Mouse (Mus musculus): Measurements from ENCODE around the gene Ubox5. TPM values are rescaled to one million over a fixed set of nuclear protein-coding genes. Genes with fewer than 3 reads are reported as not detected.
"Not testable (repeated sequence)": the region's sequence is repeated elsewhere in the genome, so short reads cannot be mapped to it uniquely, and the experiment has no call there.

The Ubox5 gene
- polyA plus RNA-seq, 1 experiment from 2014 or later: 13.4 TPM

- not testable (repeated sequence) for H3K27me3 ChIP-seq; H3K9me3 ChIP-seq; H3K27ac ChIP-seq; ATAC-seq; H3K9ac ChIP-seq (replicated peaks); H3K4me2 ChIP-seq (replicated peaks); H3K4me3 ChIP-seq (replicated peaks); H3K4me1 ChIP-seq (replicated peaks)
- peaks cover 39% of the 10 kb centered on the region for H3K36me3 ChIP-seq
- 87% methylated on average over 6 of the region's 6 CpGs for WGBS
These were observed 19.2 kb upstream of the Ubox5 start for GRCm38 (mm10) chr2:130649028-130649427.

- no peak for ATAC-seq
- Histone ChIP-seq H3K9ac (replicated peaks) (no peak overlapping the region), H3K27ac (no peak overlapping the region), H3K27me3 (peaks cover 12% of the 10 kb centered on the region), H3K4me2 (replicated peaks) (no peak overlapping the region), H3K4me3 (replicated peaks) (no peak overlapping the region), H3K9me3 (no peaks in the 10 kb centered on the region), H3K36me3 (peaks cover 10% of the 10 kb centered on the region), H3K4me1 (replicated peaks) (peaks cover 15% of the 10 kb centered on the region)
- 87% methylated on average over 4 of the region's 4 CpGs for WGBS
These were observed 15.4 kb upstream of the Ubox5 start for GRCm38 (mm10) chr2:130645198-130645597.

GRCm38 (mm10) chr2:130642684-130643369 lies 13.0 kb upstream of the Ubox5 start, which contains the start of gene Lzts3:
Gene Lzts3 (minus strand): TSS chr2:130642803.
- Histone ChIP-seq H3K27me3 (peaks cover 27% of the 10 kb centered on the region), H3K9ac (replicated peaks) (peak within 1 kb of the TSS; percentile 83), H3K4me1 (replicated peaks) (peaks cover 15% of the 10 kb centered on the region), H3K9me3 (no peaks in the 10 kb centered on the region), H3K4me2 (replicated peaks) (peak within 1 kb of the TSS; percentile 90), H3K27ac (peak within 1 kb of the TSS; percentile 47; the same call in 1 of the 2 replicates), H3K36me3 (no peaks in the 10 kb centered on the region), H3K4me3 (replicated peaks) (peak within 1 kb of the TSS; percentile 73)
- WGBS: 4% methylated on average over 33 of the region's 40 CpGs
- ATAC-seq: peak; percentile 97

- Histone ChIP-seq H3K4me2 (replicated peaks) (peak overlapping the region; percentile 90), H3K4me1 (replicated peaks) (peaks cover 15% of the 10 kb centered on the region), H3K27me3 (peaks cover 33% of the 10 kb centered on the region), H3K36me3 (no peaks in the 10 kb centered on the region), H3K27ac (0 out of 2 replicates have a peak overlapping the region, but pooled peaks have one; percentile 47), H3K9ac (replicated peaks) (peak overlapping the region; percentile 83), H3K4me3 (replicated peaks) (peak overlapping the region; percentile 73), H3K9me3 (no peaks in the 10 kb centered on the region)
- under 1% methylated on average over 26 of the region's 27 CpGs for WGBS
- ATAC-seq: peak; percentile 80
These were observed 12.4 kb upstream of the Ubox5 start for GRCm38 (mm10) chr2:130642197-130642660.

- no peaks in the 10 kb centered on the region for H3K9me3 ChIP-seq
These were observed 11.7 kb upstream of the Ubox5 start for GRCm38 (mm10) chr2:130641351-130642025.

GRCm38 (mm10) chr2:130639276-130639675 lies 9.4 kb upstream of the Ubox5 start:
- no peaks in the 10 kb centered on the region for H3K9me3 ChIP-seq
- peaks cover 63% of the 10 kb centered on the region for H3K27me3 ChIP-seq
- H3K27ac ChIP-seq: no peak overlapping the region
- no peaks in the 10 kb centered on the region for H3K36me3 ChIP-seq
- ATAC-seq: no peak
- H3K4me3 ChIP-seq (replicated peaks): no peak overlapping the region
- no peak overlapping the region for H3K9ac ChIP-seq (replicated peaks)
- 85% methylated on average over 6 of the region's 6 CpGs for WGBS
- peaks cover 33% of the 10 kb centered on the region for H3K4me1 ChIP-seq (replicated peaks)
- no peak overlapping the region for H3K4me2 ChIP-seq (replicated peaks)

More at GRCm38 (mm10) chr2:130641351-130642025, 11.7 kb upstream of the Ubox5 start:
- Histone ChIP-seq H3K4me2 (replicated peaks) (peak overlapping the region; percentile 90), H3K36me3 (no peaks in the 10 kb centered on the region), H3K27ac (no peak overlapping the region), H3K27me3 (peaks cover 41% of the 10 kb centered on the region), H3K4me1 (replicated peaks) (peaks cover 15% of the 10 kb centered on the region), H3K9ac (replicated peaks) (peak overlapping the region; percentile 83), H3K4me3 (replicated peaks) (peak overlapping the region; percentile 73)
- WGBS: 73% methylated on average over 6 of the region's 6 CpGs
- ATAC-seq: no peak

- H3K36me3 ChIP-seq: no peaks in the 10 kb centered on the region
- no peak for ATAC-seq
- peaks cover 73% of the 10 kb centered on the region for H3K27me3 ChIP-seq
- 35% methylated on average over 16 of the region's 16 CpGs for WGBS
- peaks cover 39% of the 10 kb centered on the region for H3K4me1 ChIP-seq (replicated peaks)
- no peak overlapping the region for H3K4me2 ChIP-seq (replicated peaks)
- H3K4me3 ChIP-seq (replicated peaks): no peak overlapping the region
- H3K27ac ChIP-seq: no peak overlapping the region
- no peak overlapping the region for H3K9ac ChIP-seq (replicated peaks)
- no peaks in the 10 kb centered on the region for H3K9me3 ChIP-seq
These were observed 8.3 kb upstream of the Ubox5 start for GRCm38 (mm10) chr2:130638101-130638611.

GRCm38 (mm10) chr2:130635847-130636246 lies 6.0 kb upstream of the Ubox5 start:
- Histone ChIP-seq H3K9ac (replicated peaks) (peak overlapping the region; percentile 67; the same call in 1 of the 2 replicates), H3K4me3 (replicated peaks) (no peak overlapping the region), H3K4me2 (replicated peaks) (peak overlapping the region; percentile 59), H3K27me3 (peaks cover 81% of the 10 kb centered on the region), H3K4me1 (replicated peaks) (peaks cover 33% of the 10 kb centered on the region), H3K36me3 (no peaks in the 10 kb centered on the region), H3K27ac (no peak overlapping the region), H3K9me3 (no peaks in the 10 kb centered on the region)
- 10% methylated on average over 21 of the region's 21 CpGs for WGBS
- no peak for ATAC-seq

GRCm38 (mm10) chr2:130634739-130635411 lies 5.0 kb upstream of the Ubox5 start:
- Histone ChIP-seq H3K27ac (no peak overlapping the region), H3K4me1 (replicated peaks) (peaks cover 33% of the 10 kb centered on the region), H3K4me2 (replicated peaks) (peak overlapping the region; percentile 59), H3K9me3 (no peaks in the 10 kb centered on the region), H3K4me3 (replicated peaks) (peak overlapping the region; percentile 33), H3K27me3 (peaks cover 74% of the 10 kb centered on the region), H3K36me3 (no peaks in the 10 kb centered on the region), H3K9ac (replicated peaks) (peak overlapping the region; percentile 67)
- 1% methylated on average over 38 of the region's 38 CpGs for WGBS
- ATAC-seq: peak; percentile 46

GRCm38 (mm10) chr2:130634006-130634738 lies 4.3 kb upstream of the Ubox5 start:
- H3K27ac ChIP-seq: no peak overlapping the region
- ATAC-seq: peak; percentile 31
- peak overlapping the region; percentile 59 for H3K4me2 ChIP-seq (replicated peaks)
- H3K27me3 ChIP-seq: peaks cover 70% of the 10 kb centered on the region
- peaks cover 33% of the 10 kb centered on the region for H3K4me1 ChIP-seq (replicated peaks)
- H3K9me3 ChIP-seq: no peaks in the 10 kb centered on the region
- no peaks in the 10 kb centered on the region for H3K36me3 ChIP-seq
- 12% methylated on average over 14 of the region's 14 CpGs for WGBS
- peak overlapping the region; percentile 67; the same call in 1 of the 2 replicates for H3K9ac ChIP-seq (replicated peaks)
- peak overlapping the region; percentile 33 for H3K4me3 ChIP-seq (replicated peaks)
